Mouse (Mus musculus) small intestine, adult 2 months (tissue): ENCODE measurements around the gene Map3k11.

Experiments used
- CTCF ChIP-seq: fragments of 200-500 bp; IDR thresholded peaks from 2 replicates; pipeline ENCODE4 v1.5.1; 2012; ENCODE audit warnings: low read depth, mild to moderate bottlenecking, control low read depth, inconsistent platforms, low read length, moderate library complexity, mixed read lengths; ENCODE audit not compliant: insufficient replicate concordance, insufficient read length; ENCODE audit errors: extremely low read depth
- POLR2A ChIP-seq: fragments of 200-500 bp; IDR thresholded peaks from 2 replicates; pipeline ENCODE4 v1.6.1; 2012; ENCODE audit warnings: low read depth, mild to moderate bottlenecking, control low read depth, inconsistent platforms, low read length, moderate library complexity

DNA sequence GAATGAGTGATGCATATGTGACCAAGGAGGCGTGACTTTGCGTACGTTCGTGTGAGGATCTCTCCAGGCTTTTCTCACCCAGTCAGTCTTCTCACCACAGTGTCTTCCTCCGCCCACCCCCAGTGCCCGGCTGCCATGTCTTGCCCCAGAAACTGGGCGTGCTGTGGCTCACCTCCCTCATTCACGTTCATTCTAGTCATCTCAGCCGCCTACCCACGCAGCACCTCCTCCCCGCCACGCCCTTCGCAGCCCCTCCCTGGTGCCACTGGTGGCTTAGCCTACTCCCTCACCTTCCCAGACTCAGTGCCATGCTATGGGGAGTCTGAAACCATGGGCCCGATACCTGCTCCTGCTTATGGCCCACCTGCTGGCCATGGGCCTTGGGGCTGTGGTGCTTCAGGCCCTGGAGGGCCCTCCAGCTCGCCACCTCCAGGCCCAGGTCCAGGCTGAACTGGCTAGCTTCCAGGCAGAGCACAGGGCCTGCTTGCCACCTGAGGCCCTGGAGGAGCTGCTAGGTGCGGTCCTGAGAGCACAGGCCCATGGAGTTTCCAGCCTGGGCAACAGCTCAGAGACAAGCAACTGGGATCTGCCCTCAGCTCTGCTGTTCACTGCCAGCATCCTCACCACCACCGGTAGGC is 15.7 kb downstream of the Map3k11 start, which contains the start of gene Kcnk7:
- TF ChIP-seq POLR2A (no peak), CTCF (no peak)
